Mouse (Mus musculus): ENCODE results near the gene Lmf1.

Gene Lmf1

GRCm38 (mm10) chr17:25700863-25701496 lies 122.1 kb downstream of the Lmf1 start:
- no peak for DNase-seq (ENCODE audit: low read depth, low spot score)

DNA sequence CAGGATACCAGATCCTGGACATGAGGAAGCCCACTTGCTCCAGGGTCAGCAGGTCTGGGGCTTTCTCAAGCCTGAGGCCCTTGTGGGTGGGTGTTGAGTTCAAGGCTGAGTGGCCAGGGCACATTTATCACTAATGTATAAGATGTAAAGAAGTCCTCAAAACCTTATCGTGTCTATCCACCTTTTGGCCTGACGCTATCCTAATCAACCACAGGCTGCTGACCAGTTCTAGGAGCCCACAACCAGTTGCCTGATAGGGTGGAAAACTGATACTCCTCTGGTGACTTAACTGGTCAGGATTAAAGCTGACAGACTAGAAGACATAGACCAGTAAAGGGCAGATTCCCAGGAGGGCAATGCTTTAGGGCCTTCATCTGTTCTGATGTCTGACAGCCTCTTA lies 131.1 kb downstream of the Lmf1 start:
- no peak for DNase-seq (ENCODE audit: low read depth, low spot score)

- DNase-seq (ENCODE audit: low read depth, low spot score), result no peak
Observed at GRCm38 (mm10) chr17:25711136-25711535, 132.3 kb downstream of the Lmf1 start.
